ENCODE assay signal across 12 mouse cellular contexts in genomic region chr12:93142265-93142664, GRCm38 (mm10).
"Had no signal": no experiment of that assay in that cellular context is flagged by ENCODE, and none has a peak within 500 bp of the region (broad histone marks: within the 10 kb centered on the region; RNA-seq: fewer than 3 reads in every experiment).

No protein-coding gene starts in this region.

- H3K4me3 ChIP-seq: kidney, embryonic 15.5 days; left cerebral cortex, adult 2 months; limb, embryonic 10.5 days; liver, embryonic 15.5 days had no signal

- DNase-seq: kidney, adult 2 months; kidney, postnatal 14 days; lung, adult 2 months; lung, postnatal 36 days; right cerebral cortex, postnatal 14 days; thymus, postnatal 36 days had no signal

- H3K27ac ChIP-seq: kidney, embryonic 15.5 days; left cerebral cortex, adult 2 months; limb, embryonic 10.5 days; liver, embryonic 15.5 days had no signal

- H3K9ac ChIP-seq: kidney, embryonic 15.5 days; liver, embryonic 15.5 days had no signal

- ATAC-seq: lung, postnatal 0 days had no signal

- H3K36me3 ChIP-seq: kidney, embryonic 15.5 days; limb, embryonic 10.5 days; liver, embryonic 15.5 days had no signal

- H3K9me3 ChIP-seq: kidney, embryonic 15.5 days; limb, embryonic 10.5 days; liver, embryonic 15.5 days had no signal

- H3K4me1 ChIP-seq: kidney, embryonic 15.5 days; limb, embryonic 10.5 days; liver, embryonic 15.5 days had no signal

- H3K4me2 ChIP-seq: kidney, embryonic 15.5 days; liver, embryonic 11.5 days; liver, embryonic 15.5 days had no signal

- H3K27me3 ChIP-seq: kidney, embryonic 15.5 days; liver, embryonic 15.5 days had no signal
